Mouse (Mus musculus): ENCODE measurements around the gene Maats1. TPM values are rescaled to one million over a fixed set of nuclear protein-coding genes. Genes with fewer than 3 reads are reported as not detected.

The Maats1 gene
- polyA plus RNA-seq, 1 experiment from 2014 or later, result 2.0 TPM

DNA sequence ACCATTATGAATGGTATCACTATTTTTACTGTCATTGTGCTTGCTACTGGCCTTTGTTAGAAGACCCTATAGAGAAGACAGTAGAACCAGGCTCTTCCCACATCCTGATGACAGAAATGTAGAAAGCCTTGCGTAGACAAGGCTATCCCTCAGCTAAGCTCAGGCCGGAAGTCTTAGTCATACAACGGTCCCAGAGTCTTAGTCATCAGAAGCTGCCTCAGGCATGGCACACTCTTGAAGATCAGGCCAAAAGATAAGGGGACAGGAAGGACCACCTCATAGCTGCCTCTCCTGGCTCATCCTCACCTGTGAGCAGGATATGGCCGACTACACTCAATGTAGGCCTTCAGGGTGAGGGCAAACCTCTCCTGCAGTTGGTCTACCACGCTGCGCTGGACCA is 91.5 kb downstream of the Maats1 start:
- Histone ChIP-seq H3K9ac (ENCODE audit: low read depth, low read length) (no peak overlapping the region), H3K4me2 (ENCODE audit: low read length) (no peak overlapping the region), H3K4me1 (ENCODE audit: control insufficient read depth, insufficient read depth, low read length) (no peaks in the 10 kb centered on the region), H3K36me3 (ENCODE audit: control insufficient read depth, insufficient read depth, low read length) (0 out of 2 replicates have a peak, but pooled peaks cover 1% of the 10 kb centered on the region), H3K4me3 (ENCODE audit: low read depth, low read length) (no peak overlapping the region), H3K27ac (ENCODE audit: low read length) (no peak overlapping the region), H3K27me3 (ENCODE audit: control insufficient read depth, insufficient read depth, low read depth, low read length) (no peaks in the 10 kb centered on the region), H3K9me3 (replicated peaks; ENCODE audit: control insufficient read depth, low read length, poor library complexity, severe bottlenecking) (no peaks in the 10 kb centered on the region)
- 90% methylated on average over 6 of the region's 6 CpGs for WGBS
- no peak for ATAC-seq

DNA sequence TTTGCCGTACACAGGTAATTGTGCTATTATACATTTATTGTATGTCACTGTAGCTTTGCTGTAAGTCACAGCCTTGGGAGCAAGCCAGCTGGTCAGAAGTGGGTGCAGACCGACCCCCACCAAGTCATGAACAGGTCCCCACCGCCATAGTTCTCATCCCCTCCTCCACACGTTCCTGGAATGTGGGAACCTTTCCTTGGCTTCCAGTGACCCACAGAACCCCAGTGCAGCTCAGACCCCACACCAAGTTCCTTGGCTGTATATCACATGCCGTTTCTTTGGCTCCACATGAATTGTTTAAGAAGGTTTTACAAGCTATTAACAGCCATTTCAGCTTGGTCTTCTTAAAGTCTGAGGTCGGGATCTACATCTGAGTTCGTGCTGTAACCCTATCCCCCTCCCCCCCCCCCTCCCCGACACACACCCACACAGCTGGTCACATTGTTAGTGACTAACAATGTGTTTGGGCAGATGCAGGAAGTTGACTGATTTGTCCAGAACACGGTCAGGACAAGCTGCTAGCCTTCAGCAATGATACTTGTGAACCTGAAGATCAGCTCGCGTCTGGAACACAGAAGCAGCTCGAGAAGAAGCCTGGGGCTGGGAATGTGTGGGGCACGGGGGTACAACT is 93.5 kb downstream of the Maats1 start:
- no peak for ATAC-seq
- 58% methylated on average over 13 of the region's 13 CpGs for WGBS

More for the DNA sequence above, 93.5 kb downstream of the Maats1 start:
- 0 out of 2 replicates have a peak, but pooled peaks cover 3% of the 10 kb centered on the region for H3K36me3 ChIP-seq (ENCODE audit: control insufficient read depth, insufficient read depth, low read length)
- no peak overlapping the region for H3K27ac ChIP-seq (ENCODE audit: low read length)
- no peaks in the 10 kb centered on the region for H3K27me3 ChIP-seq (ENCODE audit: control insufficient read depth, insufficient read depth, low read depth, low read length)
- H3K4me1 ChIP-seq (ENCODE audit: control insufficient read depth, insufficient read depth, low read length), result no peaks in the 10 kb centered on the region
- H3K9ac ChIP-seq (ENCODE audit: low read depth, low read length), result no peak overlapping the region
- no peaks in the 10 kb centered on the region for H3K9me3 ChIP-seq (replicated peaks; ENCODE audit: control insufficient read depth, low read length, poor library complexity, severe bottlenecking)
- no peak overlapping the region for H3K4me2 ChIP-seq (ENCODE audit: low read length)
- no peak overlapping the region for H3K4me3 ChIP-seq (ENCODE audit: low read depth, low read length)

Other genes with a start within 250 kb of the Maats1 start
- not detected in 2 replicates for gene Nr1i2, start 47.3 kb downstream of the Maats1 start, polyA plus RNA-seq (2015; fragmentation: Nextera tagmentation; extraction: Ambion mirVana)
- gene Cox17, start 4.8 kb upstream of the Maats1 start, polyA plus RNA-seq (2015; fragmentation: Nextera tagmentation; extraction: Ambion mirVana), result 66.0 and 68.5 TPM in 2 replicates
- not detected in 2 replicates for gene Gm21987, start 4.9 kb upstream of the Maats1 start, polyA plus RNA-seq (2015; fragmentation: Nextera tagmentation; extraction: Ambion mirVana)
- gene Popdc2, start 20.1 kb upstream of the Maats1 start, polyA plus RNA-seq (2015; fragmentation: Nextera tagmentation; extraction: Ambion mirVana), result 0.47 and 0.83 TPM in 2 replicates
- 0.36 and 0.68 TPM in 2 replicates for gene Pla1a, start 91.0 kb upstream of the Maats1 start, polyA plus RNA-seq (2015; fragmentation: Nextera tagmentation; extraction: Ambion mirVana)
- 160 and 164 TPM in 2 replicates for gene Adprh, start 110.6 kb upstream of the Maats1 start, polyA plus RNA-seq (2015; fragmentation: Nextera tagmentation; extraction: Ambion mirVana)
- 0.46 and 0.61 TPM in 2 replicates for gene Cd80, start 113.4 kb upstream of the Maats1 start, polyA plus RNA-seq (2015; fragmentation: Nextera tagmentation; extraction: Ambion mirVana)
- gene Timmdc1, start 180.5 kb upstream of the Maats1 start, polyA plus RNA-seq (2015; fragmentation: Nextera tagmentation; extraction: Ambion mirVana), result 33.4 and 34.6 TPM in 2 replicates
- gene Poglut1, start 208.1 kb upstream of the Maats1 start, polyA plus RNA-seq (2015; fragmentation: Nextera tagmentation; extraction: Ambion mirVana), result 51.4 and 54.8 TPM in 2 replicates
- 32.0 and 33.8 TPM in 2 replicates for gene Tmem39a, start 216.6 kb upstream of the Maats1 start, polyA plus RNA-seq (2015; fragmentation: Nextera tagmentation; extraction: Ambion mirVana)